Mouse (Mus musculus) limb, embryonic 15.5 days (tissue): ENCODE data around the gene Tbc1d2b. TPM values are rescaled to one million over a fixed set of nuclear protein-coding genes. Genes with fewer than 3 reads are reported as not detected.

ENCODE experiments used
- ATAC-seq: fragments of 200-750 bp; cut with Nextera tagmentation; 2 replicates; pipeline ENCODE4 v1.8.0; 2017; ENCODE audit warnings: low read depth, moderate TSS enrichment; ENCODE audit not compliant: insufficient number of reproducible peaks, low FRiP score, low TSS enrichment
- H3K27ac ChIP-seq: fragments of 300-500 bp; sonication (generic); 2 replicates; pipeline ENCODE4 v1.5.1; 2015; ENCODE audit warnings: moderate library complexity, mild to moderate bottlenecking, inconsistent platforms
- H3K27me3 ChIP-seq: fragments of 300-500 bp; sonication (generic); 2 replicates; pipeline ENCODE4 v1.6.1; 2015; ENCODE audit warnings: inconsistent platforms
- H3K36me3 ChIP-seq: fragments of 300-500 bp; sonication (generic); 2 replicates; pipeline ENCODE4 v1.6.1; 2015; ENCODE audit warnings: inconsistent platforms
- H3K4me1 ChIP-seq: fragments of 300-500 bp; sonication (generic); 2 replicates; pipeline ENCODE4 v1.6.1; 2015; ENCODE audit warnings: inconsistent platforms
- H3K4me2 ChIP-seq: fragments of 300-500 bp; sonication (generic); 2 replicates; pipeline ENCODE4 v1.6.1; 2015; ENCODE audit warnings: mild to moderate bottlenecking, inconsistent platforms
- H3K4me3 ChIP-seq: fragments of 300-500 bp; sonication (generic); 2 replicates; pipeline ENCODE4 v1.5.1; 2015; ENCODE audit warnings: mild to moderate bottlenecking, inconsistent platforms
- H3K9ac ChIP-seq: fragments of 300-500 bp; sonication (generic); 2 replicates; pipeline ENCODE4 v1.6.1; 2015; ENCODE audit warnings: inconsistent platforms
- H3K9me3 ChIP-seq: fragments of 300-500 bp; sonication (generic); 2 replicates; pipeline ENCODE4 v1.6.1; 2016; ENCODE audit warnings: inconsistent platforms
- WGBS: fragments of 180-500 bp; shearing (Covaris S2); methylation state at CpG from one replicate; pipeline ENCODE4 v1.1.7; 2015; 5-methylcytosine and 5-hydroxymethylcytosine counted together
- polyA plus RNA-seq: library from polyadenylated mRNA; unstranded; fragments of >200 nt; fragmentation: Nextera tagmentation; extraction: Ambion mirVana; gene quantifications from 2 replicates; pipeline ENCODE4 v1.2.1, GENCODE M21; 2015

Gene Tbc1d2b
- polyA plus RNA-seq, 1 experiment from 2014 or later: 16.3 TPM

DNA sequence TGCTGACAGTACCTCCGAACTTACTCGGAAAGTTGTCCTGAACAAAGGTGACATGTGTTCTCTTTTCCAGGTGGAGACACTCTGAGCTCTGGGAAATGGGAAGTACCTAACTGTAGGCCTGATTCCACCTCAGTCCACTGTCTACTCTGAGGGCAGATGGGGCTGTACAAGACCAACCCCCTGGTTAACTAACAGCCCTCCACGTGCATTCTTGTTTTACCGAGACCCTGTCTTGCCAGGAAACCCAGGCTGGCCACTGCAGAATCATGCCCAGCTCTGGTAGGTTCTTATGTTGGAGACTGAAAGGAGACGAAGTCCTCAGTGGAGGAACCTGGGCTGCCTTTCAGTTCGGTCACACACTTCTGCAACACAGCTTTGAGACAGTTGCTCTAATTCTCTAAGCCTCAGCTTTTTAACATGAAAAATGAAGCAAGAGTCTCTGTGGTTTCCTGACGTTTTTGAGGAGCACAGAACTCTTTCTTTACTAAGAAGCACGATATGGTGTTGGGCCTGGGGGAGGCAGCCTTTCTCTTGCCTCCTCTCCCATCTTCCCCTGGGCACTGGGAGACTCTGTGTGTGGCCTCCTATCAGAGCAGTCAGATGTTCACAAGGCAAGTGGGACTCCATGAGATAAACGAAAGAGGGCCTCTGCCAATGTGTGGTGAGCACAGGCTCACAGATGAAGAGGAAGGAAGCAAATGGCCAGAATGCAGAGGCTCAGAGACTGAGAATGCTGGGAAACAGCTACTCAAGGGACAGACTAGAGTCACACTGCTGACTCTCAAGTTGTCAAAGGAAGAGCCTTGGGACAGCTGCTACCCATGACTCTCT lies 33.2 kb downstream of the Tbc1d2b start:
- H3K9ac ChIP-seq: no peak overlapping the region
- H3K9me3 ChIP-seq: no peaks in the 10 kb centered on the region
- no peak overlapping the region for H3K4me3 ChIP-seq
- H3K27me3 ChIP-seq: no peaks in the 10 kb centered on the region
- H3K36me3 ChIP-seq: peaks cover 20% of the 10 kb centered on the region
- H3K4me2 ChIP-seq: no peak overlapping the region
- H3K4me1 ChIP-seq: no peaks in the 10 kb centered on the region
- no peak overlapping the region for H3K27ac ChIP-seq
- no peak for ATAC-seq
- 76% methylated on average over 9 of the region's 9 CpGs for WGBS

GRCm38 (mm10) chr9:90236817-90237216 lies 33.8 kb downstream of the Tbc1d2b start:
- Histone ChIP-seq H3K9me3 (no peaks in the 10 kb centered on the region), H3K36me3 (peaks cover 20% of the 10 kb centered on the region), H3K4me1 (no peaks in the 10 kb centered on the region), H3K27me3 (no peaks in the 10 kb centered on the region), H3K4me2 (no peak overlapping the region), H3K9ac (no peak overlapping the region), H3K27ac (no peak overlapping the region), H3K4me3 (no peak overlapping the region)
- ATAC-seq: no peak
- 83% methylated on average over 5 of the region's 5 CpGs for WGBS

DNA sequence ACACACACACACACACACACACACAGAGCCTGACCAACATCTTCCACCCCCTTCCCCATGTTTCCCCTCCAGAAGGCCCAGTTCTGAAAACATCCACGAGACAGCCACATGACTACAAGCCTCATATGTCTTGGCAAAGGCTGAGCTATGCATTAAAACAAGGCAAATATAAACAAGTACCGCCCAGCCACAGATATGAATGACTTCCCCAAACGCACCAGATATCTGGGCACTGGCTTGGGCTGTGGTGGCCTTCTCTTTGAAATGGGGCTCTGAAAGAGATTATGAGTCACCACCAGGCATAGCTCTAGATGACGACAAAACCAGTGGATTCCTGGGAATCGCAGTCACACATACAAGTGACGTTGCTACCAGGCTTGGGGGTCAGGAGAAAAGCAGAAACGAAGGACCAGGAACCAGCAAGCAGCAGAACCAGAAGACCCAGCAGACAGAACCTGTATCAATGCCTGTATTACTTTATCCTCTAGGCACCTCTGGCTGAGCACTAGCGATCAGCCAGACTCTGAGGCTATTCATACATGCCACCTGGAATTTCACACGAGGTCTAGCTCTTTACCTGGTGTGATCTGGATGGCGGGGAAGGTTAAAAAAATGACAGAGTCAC lies 35.2 kb downstream of the Tbc1d2b start:
- no peaks in the 10 kb centered on the region for H3K27me3 ChIP-seq
- H3K4me3 ChIP-seq: no peak overlapping the region
- ATAC-seq: no peak
- no peak overlapping the region for H3K27ac ChIP-seq
- no peaks in the 10 kb centered on the region for H3K4me1 ChIP-seq
- no peak overlapping the region for H3K9ac ChIP-seq
- H3K36me3 ChIP-seq: peaks cover 14% of the 10 kb centered on the region
- WGBS: 86% methylated on average over 10 of the region's 10 CpGs
- no peak overlapping the region for H3K4me2 ChIP-seq
- no peaks in the 10 kb centered on the region for H3K9me3 ChIP-seq

- H3K4me1 ChIP-seq: no peaks in the 10 kb centered on the region
- 91% methylated on average over 5 of the region's 5 CpGs for WGBS
- ATAC-seq: no peak
These were observed 35.8 kb downstream of the Tbc1d2b start for GRCm38 (mm10) chr9:90234786-90235185.

DNA sequence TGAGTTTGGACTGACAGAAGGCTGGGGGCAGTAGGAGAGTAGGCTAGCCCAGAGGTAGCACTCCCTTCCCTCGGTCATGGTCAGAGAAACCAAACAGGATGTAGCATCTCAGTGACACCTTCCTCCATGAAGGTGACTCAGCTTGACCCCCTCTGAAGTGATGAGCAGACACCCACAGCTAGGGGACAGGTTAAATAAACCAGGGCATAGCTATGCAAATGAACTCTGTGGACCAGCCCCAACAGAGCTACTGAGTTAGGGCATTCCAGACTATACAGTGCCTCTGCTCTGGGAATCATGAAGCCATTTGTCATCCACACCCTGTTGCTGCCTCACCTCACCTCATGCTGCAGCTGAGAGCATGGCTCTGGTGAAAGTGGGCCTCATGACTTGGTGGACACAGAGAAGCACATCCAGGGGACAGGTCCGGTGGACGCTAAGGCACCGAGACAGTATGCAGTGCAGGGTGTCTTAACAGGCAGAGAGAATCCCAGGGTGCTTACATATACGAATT lies 36.6 kb downstream of the Tbc1d2b start:
- H3K4me1 ChIP-seq: no peaks in the 10 kb centered on the region
- no peak for ATAC-seq

More at GRCm38 (mm10) chr9:90234786-90235185, 35.8 kb downstream of the Tbc1d2b start:
- no peak overlapping the region for H3K4me2 ChIP-seq
- H3K36me3 ChIP-seq: peaks cover 10% of the 10 kb centered on the region
- H3K4me3 ChIP-seq: no peak overlapping the region
- H3K27ac ChIP-seq: no peak overlapping the region
- no peaks in the 10 kb centered on the region for H3K27me3 ChIP-seq
- H3K9me3 ChIP-seq: no peaks in the 10 kb centered on the region
- H3K9ac ChIP-seq: no peak overlapping the region

GRCm38 (mm10) chr9:90232781-90233690 lies 37.6 kb downstream of the Tbc1d2b start:
- Histone ChIP-seq H3K27ac (no peak overlapping the region), H3K4me1 (no peaks in the 10 kb centered on the region), H3K9ac (no peak overlapping the region), H3K4me3 (no peak overlapping the region), H3K27me3 (no peaks in the 10 kb centered on the region), H3K4me2 (no peak overlapping the region), H3K36me3 (peaks cover 2% of the 10 kb centered on the region; the same call in 1 of the 2 replicates), H3K9me3 (no peaks in the 10 kb centered on the region)
- ATAC-seq: no peak
- 80% methylated on average over 8 of the region's 8 CpGs for WGBS

More for the DNA sequence above, 36.6 kb downstream of the Tbc1d2b start:
- Histone ChIP-seq H3K36me3 (peaks cover 3% of the 10 kb centered on the region; the same call in 1 of the 2 replicates), H3K9me3 (no peaks in the 10 kb centered on the region), H3K27ac (no peak overlapping the region), H3K9ac (no peak overlapping the region), H3K4me2 (no peak overlapping the region), H3K4me3 (no peak overlapping the region), H3K27me3 (no peaks in the 10 kb centered on the region)
- WGBS: 91% methylated on average over 5 of the region's 5 CpGs

DNA sequence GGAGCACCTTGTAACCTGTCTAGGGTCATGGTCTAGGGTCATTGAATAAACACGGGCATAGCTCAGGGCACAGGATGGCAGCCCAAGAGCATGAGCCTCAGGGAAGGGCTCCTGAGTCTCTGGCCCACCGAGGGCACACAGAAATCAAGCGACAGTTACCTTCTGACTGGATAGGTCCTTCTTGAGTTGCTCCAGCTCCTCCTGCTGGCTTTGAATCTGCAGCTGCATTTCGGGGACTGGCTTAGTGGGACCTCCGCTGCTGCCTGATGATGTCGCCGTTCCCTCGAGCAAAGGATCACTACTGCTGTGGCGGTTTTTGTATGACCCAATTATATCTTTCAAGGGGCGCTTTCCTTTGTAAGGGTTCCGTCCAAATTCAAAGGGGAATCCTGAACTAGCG lies 43.4 kb downstream of the Tbc1d2b start:
- no peak overlapping the region for H3K9ac ChIP-seq
- 80% methylated on average over 12 of the region's 12 CpGs for WGBS
- ATAC-seq: no peak
- H3K4me2 ChIP-seq: no peak overlapping the region
- H3K4me3 ChIP-seq: no peak overlapping the region
- H3K9me3 ChIP-seq: no peaks in the 10 kb centered on the region
- H3K4me1 ChIP-seq: no peaks in the 10 kb centered on the region
- H3K27me3 ChIP-seq: no peaks in the 10 kb centered on the region
- no peak overlapping the region for H3K27ac ChIP-seq
- peaks cover 35% of the 10 kb centered on the region for H3K36me3 ChIP-seq

DNA sequence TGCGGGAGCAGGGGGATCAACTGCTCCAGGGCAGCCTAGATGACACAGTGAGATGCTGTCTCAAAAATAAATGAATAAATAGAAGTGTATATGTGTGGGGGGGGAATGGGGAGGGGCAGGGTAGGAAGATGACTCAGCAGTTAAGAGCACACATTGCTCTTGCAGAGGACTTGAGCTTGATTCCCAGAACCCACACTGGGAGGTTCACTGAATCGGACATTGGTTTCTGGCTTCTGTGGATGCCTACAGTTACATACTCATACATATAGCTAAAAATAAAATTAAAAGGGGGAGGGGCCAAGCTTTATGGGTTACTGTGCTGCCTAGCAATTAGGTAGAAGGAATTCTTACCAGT lies 43.9 kb downstream of the Tbc1d2b start:
- Histone ChIP-seq H3K4me2 (no peak overlapping the region), H3K27me3 (no peaks in the 10 kb centered on the region), H3K4me3 (no peak overlapping the region), H3K36me3 (peaks cover 39% of the 10 kb centered on the region), H3K9me3 (no peaks in the 10 kb centered on the region), H3K27ac (no peak overlapping the region), H3K9ac (no peak overlapping the region), H3K4me1 (no peaks in the 10 kb centered on the region)
- WGBS: 80% methylated on average over 2 of the region's 2 CpGs
- ATAC-seq: no peak

DNA sequence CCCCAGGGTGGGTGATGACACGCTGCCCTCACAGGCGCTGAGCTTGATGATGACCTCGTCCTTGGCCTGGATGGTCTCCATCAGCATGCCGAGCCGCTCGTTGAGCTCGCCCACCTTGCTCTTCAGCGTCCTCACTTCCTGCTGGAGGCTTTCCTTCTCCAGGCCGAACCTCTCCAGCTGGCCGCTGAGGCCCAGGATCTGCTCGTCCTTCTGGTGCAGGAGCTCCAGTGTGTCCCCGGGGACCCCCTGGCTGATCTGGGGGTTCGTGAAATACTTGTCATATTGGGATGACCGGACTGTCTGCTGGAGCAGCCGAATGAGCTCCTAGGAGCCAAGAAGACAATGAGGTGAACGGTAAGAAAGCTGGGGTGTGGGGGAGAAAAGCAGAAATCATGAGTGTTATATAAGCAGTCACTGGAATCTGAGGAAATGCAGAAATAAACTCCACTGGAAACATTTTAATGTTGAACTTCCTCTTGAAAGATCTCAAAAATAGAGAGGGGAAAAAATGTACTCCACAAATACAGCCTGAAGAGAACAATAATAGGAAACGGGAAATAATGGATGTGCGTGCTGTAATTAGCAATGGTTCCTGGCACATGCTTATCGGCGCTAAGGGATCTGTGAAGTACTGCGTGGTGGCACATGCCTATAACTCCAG lies 44.4 kb downstream of the Tbc1d2b start:
- no peak for ATAC-seq
- Histone ChIP-seq H3K9ac (no peak overlapping the region), H3K36me3 (peaks cover 40% of the 10 kb centered on the region), H3K27me3 (no peaks in the 10 kb centered on the region), H3K4me1 (no peaks in the 10 kb centered on the region), H3K27ac (no peak overlapping the region), H3K9me3 (no peaks in the 10 kb centered on the region), H3K4me3 (no peak overlapping the region), H3K4me2 (no peak overlapping the region)
- 86% methylated on average over 21 of the region's 21 CpGs for WGBS

GRCm38 (mm10) chr9:90222275-90222674 lies 48.3 kb downstream of the Tbc1d2b start:
- no peak for ATAC-seq
- H3K27ac ChIP-seq: no peak overlapping the region
- H3K27me3 ChIP-seq: no peaks in the 10 kb centered on the region
- H3K4me3 ChIP-seq: no peak overlapping the region
- no peak overlapping the region for H3K4me2 ChIP-seq
- H3K36me3 ChIP-seq: peaks cover 60% of the 10 kb centered on the region
- WGBS: 87% methylated on average over 3 of the region's 3 CpGs
- H3K9ac ChIP-seq: no peak overlapping the region
- no peaks in the 10 kb centered on the region for H3K9me3 ChIP-seq
- H3K4me1 ChIP-seq: no peaks in the 10 kb centered on the region

DNA sequence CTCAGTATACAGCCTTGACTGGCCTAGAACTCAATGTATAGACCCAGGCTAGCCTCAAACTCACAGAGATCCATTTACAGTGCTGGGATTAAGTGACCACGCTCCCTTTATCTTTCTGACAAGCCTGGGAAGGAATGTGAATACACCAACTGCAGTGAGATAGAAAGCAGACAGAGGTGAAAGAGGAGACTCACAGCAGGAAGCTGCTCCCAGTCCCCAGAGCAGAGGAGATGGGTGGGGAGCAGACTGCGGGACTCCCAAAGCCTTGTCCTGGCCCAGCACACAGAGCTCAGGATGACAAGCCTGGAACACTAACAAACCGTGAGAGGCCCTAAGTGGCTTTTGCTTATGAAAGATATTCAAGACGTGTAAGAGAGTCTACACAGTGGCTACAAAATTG lies 53.1 kb downstream of the Tbc1d2b start:
- 66% methylated on average over 4 of the region's 4 CpGs for WGBS
- ATAC-seq: no peak
- H3K36me3 ChIP-seq: peaks cover 65% of the 10 kb centered on the region
- no peak overlapping the region for H3K4me2 ChIP-seq
- no peak overlapping the region for H3K9ac ChIP-seq
- H3K27me3 ChIP-seq: no peaks in the 10 kb centered on the region
- H3K27ac ChIP-seq: no peak overlapping the region
- H3K9me3 ChIP-seq: no peaks in the 10 kb centered on the region
- H3K4me1 ChIP-seq: no peaks in the 10 kb centered on the region
- H3K4me3 ChIP-seq: no peak overlapping the region
